Mouse (Mus musculus): ENCODE results near the gene Tex21.

DNA sequence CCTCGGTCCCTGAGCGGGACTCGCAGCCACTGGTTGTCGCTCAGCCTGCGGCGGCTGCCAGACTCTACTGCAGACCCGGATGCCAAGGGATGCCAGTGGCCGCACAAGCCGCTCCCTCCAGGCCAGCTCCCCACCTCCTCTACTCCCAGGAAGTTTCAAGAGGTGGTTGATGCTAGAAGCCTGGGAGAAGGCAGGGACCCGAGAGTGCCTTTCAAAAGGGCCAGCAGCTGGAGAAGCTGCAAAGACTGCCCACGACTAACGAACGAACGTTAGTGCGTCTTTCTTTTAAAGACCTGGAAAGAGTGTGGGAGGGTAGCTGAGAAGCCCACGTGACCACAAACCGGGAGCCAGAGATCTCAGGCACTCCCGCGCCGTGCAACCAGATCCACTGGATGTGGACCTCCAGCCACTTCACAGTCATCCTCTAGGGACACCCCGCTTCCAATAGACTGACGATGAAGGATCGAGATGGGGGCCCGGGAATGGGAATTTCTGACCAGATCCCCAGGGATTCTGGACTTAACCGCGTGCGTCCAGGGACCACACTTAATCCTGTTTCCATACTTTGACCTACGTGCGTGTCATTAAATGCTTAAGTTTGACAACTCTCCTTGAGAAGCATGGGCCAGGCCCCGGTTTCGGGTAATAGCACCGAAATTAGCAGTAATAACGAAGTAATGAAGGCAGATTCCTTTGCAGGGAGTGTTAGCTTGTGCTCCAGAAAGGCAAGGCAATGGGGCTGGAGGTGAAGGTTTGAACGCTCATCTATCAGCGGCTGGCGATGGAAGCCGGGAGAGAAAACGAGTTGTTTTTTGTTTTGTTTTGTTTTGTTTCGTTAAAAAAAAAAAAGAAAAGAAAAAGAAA lies 69.3 kb downstream of the Tex21 start, which contains the start of gene Esr2:
- TF ChIP-seq CTCF (IDR thresholded peaks at IDR 0.05; ENCODE audit: low read depth, low read length) (no peak), POLR2A (IDR thresholded peaks at IDR 0.05; ENCODE audit: extremely low read depth, insufficient read depth, low read length) (no peak)

Data from liver, adult 2 months (tissue).